Mouse (Mus musculus): ENCODE results near the gene Mtus2. TPM values are rescaled to one million over a fixed set of nuclear protein-coding genes. Genes with fewer than 3 reads are reported as not detected.
"Not testable (repeated sequence)": the region's sequence is repeated elsewhere in the genome, so short reads cannot be mapped to it uniquely, and the experiment has no call there.

Mtus2 gene
- total RNA-seq, 2 experiments from 2014 or later = 0.62 to 3.7 TPM

DNA sequence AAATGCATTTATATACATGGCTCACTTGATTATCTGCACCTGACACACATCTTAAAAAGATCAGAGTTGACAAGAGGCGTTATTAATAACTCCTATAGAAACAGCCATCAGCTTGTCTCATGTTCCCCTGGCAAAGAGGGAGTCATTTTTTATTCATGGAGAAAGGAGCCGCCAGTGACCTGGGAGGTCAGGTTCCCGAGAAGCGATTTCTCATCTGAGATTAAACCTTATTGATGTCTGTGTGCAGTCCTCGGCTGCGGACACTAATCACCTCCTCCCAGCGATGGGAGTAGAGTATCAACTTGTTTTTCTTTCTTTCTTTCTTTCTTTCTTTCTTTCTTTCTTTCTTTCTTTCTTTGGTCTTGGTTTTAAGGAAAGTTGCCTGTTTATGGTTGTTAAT, 150.8 kb downstream of the Mtus2 start:
- ATAC-seq (replicated peaks; ENCODE audit: poor library complexity) = no peak

DNA sequence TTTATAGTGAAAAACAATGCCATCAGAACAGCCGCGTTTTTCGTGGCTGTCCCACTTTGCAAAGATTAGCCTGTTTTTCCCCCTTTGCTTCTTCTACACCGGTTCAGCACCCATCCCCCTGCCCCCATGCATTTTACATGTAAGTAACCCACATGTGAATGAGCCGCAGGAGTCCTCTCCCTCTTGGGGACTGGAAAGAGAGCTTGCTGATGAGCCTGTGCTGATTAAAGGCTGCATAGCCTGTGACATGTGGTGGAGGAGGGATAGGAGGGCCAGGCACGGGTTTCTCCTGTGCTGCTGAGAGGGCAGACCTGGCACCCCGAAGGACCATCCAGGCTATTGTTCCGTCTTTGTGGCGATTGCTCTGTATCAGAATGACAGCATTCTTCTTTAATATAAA, 151.2 kb downstream of the Mtus2 start:
- ATAC-seq (replicated peaks; ENCODE audit: poor library complexity) = no peak

GRCm38 (mm10) chr5:148115207-148115817, 158.2 kb downstream of the Mtus2 start:
- ATAC-seq (replicated peaks; ENCODE audit: poor library complexity) = no peak

DNA sequence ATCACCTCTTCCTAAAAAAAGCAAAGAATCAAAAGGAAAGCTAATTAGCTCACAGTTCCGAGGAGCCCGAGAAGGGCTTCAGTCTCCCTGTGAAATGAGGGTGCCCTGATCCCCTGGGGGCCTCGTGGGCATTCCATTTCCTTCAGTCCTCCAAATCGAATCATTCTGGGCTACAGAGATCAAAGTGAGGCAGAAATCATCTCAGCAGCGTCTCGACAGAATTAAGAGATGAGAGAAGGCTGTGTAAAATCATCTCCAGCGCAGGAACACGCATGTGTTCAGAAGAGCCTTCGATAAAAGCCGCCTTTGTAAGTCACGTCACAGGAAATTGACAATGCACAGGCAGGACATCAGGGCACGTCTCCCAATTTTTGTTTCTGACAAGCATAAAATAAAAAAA, 167.2 kb downstream of the Mtus2 start:
- ATAC-seq (replicated peaks; ENCODE audit: poor library complexity) = no peak

DNA sequence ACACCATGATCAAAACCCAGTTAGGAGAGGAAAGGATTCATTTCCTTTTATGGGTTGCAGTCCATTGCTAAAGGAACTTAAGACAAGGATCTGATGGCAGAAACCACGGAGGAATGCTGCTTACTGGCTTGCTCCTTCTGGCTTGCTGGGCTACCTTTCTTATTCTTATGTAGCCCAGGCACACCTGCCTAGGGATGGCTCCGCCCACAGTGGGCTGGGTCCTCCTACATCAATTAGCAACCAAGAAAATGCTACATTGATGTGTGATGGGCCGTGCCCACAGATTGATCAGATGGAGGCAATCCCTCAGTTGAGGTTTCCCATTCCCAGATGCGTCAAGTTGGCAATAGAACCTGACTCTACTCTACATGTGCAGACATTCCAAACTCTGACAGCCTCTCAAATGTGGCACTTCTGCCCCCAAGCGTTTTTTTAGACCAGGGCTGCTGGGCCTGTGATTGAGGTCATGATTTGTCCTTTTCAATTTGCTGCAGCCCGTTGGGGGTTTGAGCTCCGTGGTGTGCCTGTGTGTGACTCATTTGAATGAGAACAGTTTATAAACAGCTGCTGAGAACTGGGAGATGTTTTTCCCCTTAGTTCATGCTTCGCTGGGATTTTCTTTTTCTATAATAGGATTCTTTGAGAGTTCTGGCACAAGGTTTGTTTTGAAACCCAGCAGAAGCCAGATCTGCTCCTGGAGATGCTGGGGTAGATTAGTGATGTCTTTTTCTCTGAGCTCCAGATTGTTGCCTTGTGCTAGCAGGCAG, 173.8 kb downstream of the Mtus2 start:
- ATAC-seq (replicated peaks; ENCODE audit: poor library complexity) = no peak

- no peak for ATAC-seq (replicated peaks; ENCODE audit: poor library complexity)
These were observed 174.5 kb downstream of the Mtus2 start for GRCm38 (mm10) chr5:148131458-148132131.

DNA sequence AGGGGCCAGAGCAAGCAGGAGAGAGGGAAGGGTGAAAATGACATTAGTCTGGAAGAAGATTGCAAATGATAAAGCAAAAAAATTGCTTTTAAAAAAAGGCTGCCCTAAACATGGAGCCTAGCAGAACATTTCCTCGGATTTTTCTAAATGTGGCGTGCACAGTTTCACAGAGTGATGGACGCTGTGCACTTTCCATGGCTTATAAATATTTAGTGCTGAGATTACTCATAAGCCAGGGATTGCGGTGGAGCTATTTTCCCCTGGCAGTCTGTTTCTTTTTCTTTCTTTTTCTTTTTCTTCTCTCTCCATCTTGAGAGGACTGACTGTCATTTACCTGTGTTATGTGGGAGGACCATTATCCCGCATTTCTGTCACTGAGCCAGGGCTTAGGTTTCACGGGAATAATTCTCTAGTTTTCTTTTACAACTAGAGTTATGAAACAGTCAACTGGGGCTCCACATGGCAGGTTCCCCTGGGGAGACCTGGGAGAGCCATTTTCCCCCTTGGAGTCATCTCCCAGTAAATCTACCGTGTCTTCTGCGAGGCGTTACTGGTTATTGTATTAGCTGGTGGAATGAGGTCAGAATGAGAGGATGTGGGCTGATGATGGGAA, 176.4 kb downstream of the Mtus2 start:
- no peak for ATAC-seq (replicated peaks; ENCODE audit: poor library complexity)

- no peak for ATAC-seq (replicated peaks; ENCODE audit: poor library complexity)
These were observed 184.5 kb downstream of the Mtus2 start for GRCm38 (mm10) chr5:148141662-148142061.

DNA sequence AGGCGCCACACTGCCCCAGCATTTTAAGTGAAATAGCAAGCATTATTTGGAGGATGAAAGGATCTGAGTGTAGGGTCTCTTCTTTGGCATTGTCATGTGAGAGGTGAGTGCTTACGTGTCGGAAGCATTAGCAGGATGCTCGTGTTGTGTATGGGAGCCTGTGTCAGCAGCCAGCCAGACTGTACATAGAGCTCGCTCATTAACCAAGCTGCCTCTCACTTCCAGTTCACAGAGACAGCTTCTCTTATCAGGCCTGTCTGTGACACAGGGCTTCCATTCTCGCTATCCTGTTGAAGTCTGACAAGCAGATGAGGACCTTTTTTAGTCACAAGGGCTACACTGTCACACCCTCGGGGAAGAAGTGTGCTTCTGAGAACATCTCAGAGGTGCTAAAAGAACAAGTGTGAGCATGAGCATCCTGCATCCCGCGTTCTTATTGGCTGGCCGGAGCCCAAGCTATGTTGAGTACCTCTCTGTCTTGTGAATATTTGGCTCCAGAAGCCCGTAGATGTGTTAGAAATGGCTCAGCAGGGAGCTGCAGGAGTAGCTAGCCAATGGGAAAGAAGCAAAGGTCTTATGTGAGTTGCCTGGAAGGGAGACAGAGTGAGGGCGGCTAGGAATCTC, 189.2 kb downstream of the Mtus2 start:
- ATAC-seq (replicated peaks; ENCODE audit: poor library complexity) = no peak

DNA sequence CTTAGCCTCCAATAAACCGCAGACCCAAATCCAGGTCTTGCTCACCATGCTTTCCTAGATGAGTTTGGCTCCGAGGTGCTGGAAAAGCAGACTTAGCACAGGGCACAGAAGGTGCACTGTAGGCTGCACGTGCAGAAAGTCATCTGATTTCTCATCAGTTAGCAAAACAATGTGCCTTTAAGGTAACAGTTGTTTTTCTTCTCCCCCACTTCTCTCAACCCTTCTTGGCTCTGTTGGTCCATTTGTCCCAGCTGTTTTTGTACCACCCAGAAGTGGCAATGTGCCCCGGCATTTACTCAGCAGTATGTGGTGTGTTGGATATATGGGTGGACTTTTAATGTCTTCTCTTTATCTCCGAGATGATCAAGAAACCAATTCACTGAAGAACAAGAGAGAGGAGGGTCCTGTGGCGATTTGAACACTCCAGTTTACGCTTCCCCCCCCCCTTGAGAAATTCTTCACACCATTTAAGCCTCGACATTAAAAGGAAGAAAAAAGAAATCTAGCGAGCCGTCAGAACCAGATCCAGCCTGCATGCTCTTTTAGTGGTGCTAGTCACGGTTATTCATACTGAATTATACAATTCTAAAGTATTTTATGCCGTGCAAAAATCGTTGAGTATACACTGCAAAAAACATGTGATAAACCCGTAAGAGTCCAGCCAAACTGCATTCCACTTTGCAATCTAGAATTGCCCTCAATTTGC, 194.9 kb downstream of the Mtus2 start:
- no peak for ATAC-seq (replicated peaks; ENCODE audit: poor library complexity)

DNA sequence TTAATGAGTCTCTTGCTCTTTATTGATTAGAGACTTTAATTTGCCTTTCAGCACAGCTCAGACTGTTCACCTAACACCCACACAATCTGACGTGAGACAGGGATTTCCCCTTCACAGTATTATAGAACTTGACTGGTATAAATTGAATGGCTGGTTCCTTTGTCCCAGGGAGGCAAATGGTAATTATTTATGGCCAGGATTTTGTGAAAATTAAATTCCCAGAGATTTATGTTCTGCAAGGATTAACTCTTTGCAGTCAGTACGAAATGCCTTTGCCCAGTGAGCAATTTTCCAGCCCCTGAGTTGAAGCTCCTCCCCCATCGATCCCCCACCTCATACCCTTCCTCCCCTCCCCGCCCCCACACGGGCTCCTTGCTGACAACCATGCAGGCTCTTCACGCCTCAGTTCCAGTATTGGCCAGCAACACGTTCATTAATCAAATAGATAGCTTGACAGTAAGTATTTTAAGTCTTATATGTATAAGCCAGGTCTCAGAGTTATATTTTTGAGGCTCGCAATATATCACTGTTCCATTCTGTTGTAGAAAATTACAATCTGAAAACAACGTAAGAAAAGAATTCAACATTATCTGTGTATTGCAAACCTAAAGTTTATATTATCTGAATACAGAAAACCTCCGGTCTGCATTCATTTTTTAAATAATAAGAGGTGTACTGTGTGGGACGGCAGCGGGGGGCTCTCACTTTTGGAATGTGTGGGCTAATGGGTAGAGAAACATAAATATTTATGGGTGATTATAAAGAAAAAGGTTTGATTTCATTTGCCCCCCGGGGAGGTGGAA, 195.7 kb downstream of the Mtus2 start:
- no peak for ATAC-seq (replicated peaks; ENCODE audit: poor library complexity)

GRCm38 (mm10) chr5:148153403-148153713, 196.2 kb downstream of the Mtus2 start:
- no peak for ATAC-seq (replicated peaks; ENCODE audit: poor library complexity)

DNA sequence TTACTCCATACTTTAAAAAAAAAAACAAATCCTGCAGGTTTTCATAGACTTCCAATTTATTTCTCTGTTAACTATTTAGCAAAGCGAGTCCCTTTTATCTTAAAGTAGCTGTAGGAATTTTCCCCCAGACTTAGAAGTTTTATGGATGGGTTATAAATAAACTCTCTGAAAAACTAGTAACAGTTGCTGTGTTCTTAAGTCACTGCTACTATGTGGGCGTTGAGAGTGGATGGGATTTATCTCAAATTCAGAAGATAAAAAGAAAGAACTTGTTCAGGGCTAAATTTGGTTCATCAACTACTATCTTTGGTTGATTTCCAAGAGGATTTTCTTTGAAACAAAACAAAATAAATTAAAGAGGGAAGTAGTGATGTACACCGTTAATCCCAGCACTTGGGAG, 197.6 kb downstream of the Mtus2 start:
- no peak for ATAC-seq (replicated peaks; ENCODE audit: poor library complexity)

GRCm38 (mm10) chr5:148159328-148159727, 202.2 kb downstream of the Mtus2 start:
- no peak for ATAC-seq (replicated peaks; ENCODE audit: poor library complexity)

DNA sequence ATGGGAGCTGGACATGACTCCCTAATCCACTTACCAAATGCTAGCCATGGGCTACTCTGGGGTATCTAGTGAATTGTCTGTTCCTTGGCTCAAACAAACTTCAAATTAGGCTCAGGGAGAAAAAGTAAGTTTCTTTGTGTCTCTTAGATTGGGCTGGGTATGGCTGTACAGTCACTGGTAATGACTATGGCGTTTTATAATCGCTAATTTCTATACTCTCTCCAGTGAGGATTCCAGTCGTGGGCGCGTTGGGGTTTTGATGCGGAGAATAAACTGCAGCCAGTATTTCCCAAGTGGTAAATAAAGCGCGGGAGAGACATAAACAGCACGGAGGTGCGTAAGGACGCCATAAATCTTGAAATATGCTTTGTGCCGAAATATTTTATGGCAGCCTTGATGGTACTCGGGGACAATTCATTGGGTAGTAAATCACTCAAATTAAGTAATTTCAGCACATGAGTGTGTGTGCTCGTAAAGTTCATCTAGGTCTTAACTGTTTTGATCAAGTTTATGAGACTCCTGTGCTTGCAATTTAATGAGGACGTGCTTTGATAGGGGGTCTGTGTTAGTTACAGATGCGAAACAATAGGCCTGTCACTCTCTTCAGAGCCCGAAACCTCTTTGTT, 203.5 kb downstream of the Mtus2 start:
- no peak for ATAC-seq (replicated peaks; ENCODE audit: poor library complexity)

DNA sequence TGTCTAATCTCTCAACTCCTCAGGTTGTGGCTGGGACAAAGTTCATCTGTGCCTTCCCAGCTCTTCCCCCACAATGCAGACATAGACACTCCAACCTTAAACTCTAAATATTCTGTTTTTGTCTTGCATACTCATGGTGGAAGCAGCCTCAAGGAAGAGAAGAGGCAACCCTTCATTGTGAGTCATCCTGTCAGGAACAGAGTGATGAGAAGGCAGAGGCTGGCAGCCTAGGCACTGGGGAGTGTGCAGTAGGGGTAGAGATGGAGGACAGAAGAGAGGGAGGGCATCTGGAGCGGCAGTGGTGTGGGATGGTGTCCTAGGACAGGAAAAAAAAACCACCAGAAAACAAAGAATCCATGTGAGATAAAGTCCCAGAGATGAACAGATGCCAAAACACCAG, 208.0 kb downstream of the Mtus2 start:
- no peak for ATAC-seq (replicated peaks; ENCODE audit: poor library complexity)

- ATAC-seq (replicated peaks; ENCODE audit: poor library complexity) = no peak
These were observed 218.0 kb downstream of the Mtus2 start for GRCm38 (mm10) chr5:148175091-148175490.

GRCm38 (mm10) chr5:148175742-148176426, 218.8 kb downstream of the Mtus2 start:
- ATAC-seq (replicated peaks; ENCODE audit: poor library complexity) = no peak

DNA sequence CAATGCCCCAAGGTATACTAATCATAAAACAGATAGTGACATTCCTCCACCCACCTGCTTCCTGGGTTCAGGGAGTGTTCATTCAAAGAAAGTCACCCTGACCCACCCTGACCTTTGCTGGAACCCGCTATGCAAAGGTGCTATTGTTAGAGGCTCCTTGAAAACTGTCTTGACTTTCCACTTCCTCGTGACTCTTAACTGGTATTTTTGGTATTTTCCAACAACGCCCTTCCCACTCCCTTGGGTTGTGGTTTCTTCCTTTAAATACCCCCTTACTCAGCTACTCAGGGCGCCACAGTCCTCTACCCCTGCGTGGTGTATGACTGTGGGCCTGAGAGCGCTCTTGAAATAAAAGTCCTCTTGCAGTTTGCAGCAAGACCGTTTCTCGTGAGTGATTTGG, 219.4 kb downstream of the Mtus2 start:
- ATAC-seq (replicated peaks; ENCODE audit: poor library complexity) = not testable (repeated sequence)

All from megakaryocyte progenitor cell, adult 5-6 weeks (primary cell).